Mouse (Mus musculus): ENCODE results near the gene Meis1.

- TF ChIP-seq CTCF (IDR thresholded peaks at IDR 0.05; ENCODE audit: extremely low read depth, insufficient read depth, insufficient read length, insufficient replicate concordance) (no peak), POLR2A (IDR thresholded peaks at IDR 0.05; ENCODE audit: low read depth, low read length) (no peak)
Measured at GRCm38 (mm10) chr11:18897921-18898646, 120.7 kb downstream of the Meis1 start.
